Mouse (Mus musculus): ENCODE measurements around the gene Zfp61.

- TF ChIP-seq HCFC1 (IDR thresholded peaks at IDR 0.05; ENCODE audit: borderline replicate concordance, insufficient read depth, low read length) (no peak), CHD2 (IDR thresholded peaks at IDR 0.05; ENCODE audit: low read depth, low read length) (no peak), ZNF384 (IDR thresholded peaks at IDR 0.05; ENCODE audit: low read depth, low read length) (no peak), MAFK (IDR thresholded peaks at IDR 0.05; ENCODE audit: insufficient read depth, low read depth, low read length) (no peak), ZC3H11A (IDR thresholded peaks at IDR 0.05; ENCODE audit: borderline replicate concordance, low read depth, low read length) (no peak)
Measured at GRCm38 (mm10) chr7:24268176-24269155, 32.6 kb downstream of the Zfp61 start.
